Mouse (Mus musculus) E14TG2a.4 (cell line): Measurements from ENCODE around the gene Tepp.

Experiments
- CTCF ChIP-seq: conservative IDR thresholded peaks from 2 replicates; pipeline ENCODE4 v1.5.1; 2014; ENCODE audit warnings: low read length
- POU5F1 ChIP-seq: IDR thresholded peaks from 2 replicates; pipeline ENCODE4 v1.6.1; 2014; ENCODE audit warnings: low read length, borderline replicate concordance

- TF ChIP-seq CTCF: no peak
- TF ChIP-seq POU5F1: no peak
Observed at GRCm38 (mm10) chr8:95358550-95359411, 48.4 kb downstream of the Tepp start.
